Mouse (Mus musculus) cerebellum, postnatal 25 days (tissue): ENCODE data around the gene Wfdc10.

Experiments used
- DNase-seq, 2 experiments: peaks; one replicate each; pipeline ENCODE4 v3.0.0; 2021; ENCODE audit warnings: mixed read lengths in 2 of 2

The Wfdc10 gene

DNA sequence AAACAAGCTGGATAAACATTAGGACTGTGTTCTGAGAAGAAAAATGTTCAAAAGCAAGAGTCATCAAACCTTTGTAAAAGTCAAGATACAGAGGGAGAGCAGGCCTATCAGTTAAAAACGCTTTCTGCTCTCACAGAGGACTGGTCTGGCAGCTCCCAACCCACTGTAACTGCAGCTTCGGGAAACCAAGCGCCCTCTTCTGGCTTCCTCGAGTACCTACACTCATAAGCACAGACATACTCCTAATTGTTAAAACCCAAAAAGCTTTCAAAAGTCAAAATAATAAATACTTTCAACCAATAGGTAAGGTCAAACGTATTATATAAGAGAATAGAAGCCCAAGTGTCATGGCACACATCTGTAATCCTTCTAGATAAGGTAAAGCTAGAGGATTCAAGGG lies 48.4 kb downstream of the Wfdc10 start:
- DNase-seq = no peak

DNA sequence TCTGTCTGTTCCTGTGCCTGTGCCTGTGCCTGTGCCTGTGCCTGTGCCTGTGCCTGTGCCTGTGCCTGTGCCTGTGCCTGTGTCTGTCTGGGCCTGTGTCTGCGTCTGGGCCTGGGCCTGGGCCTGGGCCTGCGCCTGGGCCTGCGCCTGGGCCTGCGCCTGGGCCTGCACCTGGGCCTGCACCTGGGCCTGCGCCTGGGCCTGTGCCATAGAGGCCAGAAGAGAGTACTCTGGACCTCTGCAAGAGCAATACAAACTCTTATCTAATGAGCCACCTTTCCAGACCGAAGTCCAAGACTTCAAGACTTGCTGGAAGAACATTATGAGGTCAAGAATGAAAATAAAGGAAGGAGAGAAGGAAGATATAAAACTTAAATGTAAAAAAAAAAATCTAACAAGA lies 49.5 kb downstream of the Wfdc10 start:
- no peak for DNase-seq

DNA sequence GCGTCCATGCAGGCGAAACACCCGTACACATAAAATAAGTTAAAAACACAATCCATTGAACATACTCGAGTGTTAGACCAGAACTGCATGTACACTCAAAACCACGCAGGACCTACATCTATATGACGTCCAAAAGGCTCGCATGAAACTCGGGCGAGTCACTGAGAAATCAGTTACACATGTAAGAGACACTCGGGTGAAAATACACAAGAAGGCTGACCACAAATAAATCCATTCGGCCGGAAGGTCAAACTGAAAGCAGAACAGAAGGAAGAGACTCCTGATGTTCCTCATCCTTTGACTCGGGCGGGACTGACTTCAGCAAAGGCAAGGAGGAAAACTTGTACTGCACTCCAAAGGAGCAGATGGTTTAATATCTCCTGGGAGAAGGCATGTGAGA lies 50.1 kb downstream of the Wfdc10 start:
- DNase-seq = no peak
